Mouse (Mus musculus) intestine, postnatal 0 days (tissue): ENCODE measurements around the gene Cblc. TPM values are rescaled to one million over a fixed set of nuclear protein-coding genes. Genes with fewer than 3 reads are reported as not detected.

Experiments
- ATAC-seq: fragments of 200-750 bp; cut with Nextera tagmentation; 2 replicates; pipeline ENCODE4 v1.8.0; 2017; ENCODE audit warnings: mild to moderate bottlenecking, moderate TSS enrichment, moderate library complexity
- H3K27ac ChIP-seq: fragments of 300-500 bp; sonication (generic); 2 replicates; pipeline ENCODE4 v1.5.1; 2014; ENCODE audit warnings: mild to moderate bottlenecking, low read depth, low read length, moderate library complexity
- H3K27me3 ChIP-seq: fragments of 300-500 bp; sonication (generic); replicated peaks from 2 replicates; pipeline ENCODE4 v1.6.1; 2014; ENCODE audit warnings: low read length, mixed read lengths; ENCODE audit not compliant: control insufficient read depth, insufficient read depth
- H3K36me3 ChIP-seq: fragments of 300-500 bp; sonication (generic); 2 replicates; pipeline ENCODE4 v1.6.1; 2014; ENCODE audit warnings: mild to moderate bottlenecking, moderate library complexity; ENCODE audit not compliant: control insufficient read depth, insufficient read depth
- H3K4me1 ChIP-seq: fragments of 300-500 bp; sonication (generic); replicated peaks from 2 replicates; pipeline ENCODE4 v1.6.1; 2014; ENCODE audit warnings: antibody characterized with exemption, low read length, mixed read lengths; ENCODE audit not compliant: control insufficient read depth, insufficient read depth
- H3K4me2 ChIP-seq: fragments of 300-500 bp; sonication (generic); replicated peaks from 2 replicates; pipeline ENCODE4 v1.6.1; 2014; ENCODE audit warnings: low read depth, mild to moderate bottlenecking, moderate library complexity
- H3K4me3 ChIP-seq: fragments of 300-500 bp; sonication (generic); 2 replicates; pipeline ENCODE4 v1.5.1; 2014; ENCODE audit warnings: low read depth, low read length
- H3K9ac ChIP-seq: fragments of 300-500 bp; sonication (generic); 2 replicates; pipeline ENCODE4 v1.6.1; 2014; ENCODE audit warnings: mild to moderate bottlenecking, low read depth, low read length
- H3K9me3 ChIP-seq: fragments of 300-500 bp; sonication (generic); 2 replicates; pipeline ENCODE4 v1.6.1; 2016; ENCODE audit warnings: mixed run types; ENCODE audit not compliant: control insufficient read depth
- CTCF ChIP-seq: sonication (generic); IDR thresholded peaks from 2 replicates; pipeline ENCODE4 v1.5.1; 2016; ENCODE audit warnings: low read depth, mild to moderate bottlenecking, control low read depth, antibody characterized with exemption, moderate library complexity
- WGBS: fragments of 180-500 bp; shearing (Covaris S2); extraction: QIAGEN DNeasy Blood & Tissue Kit; methylation state at CpG from one replicate; pipeline ENCODE4 v1.1.7; 2014; 5-methylcytosine and 5-hydroxymethylcytosine counted together
- polyA plus RNA-seq: library from polyadenylated mRNA; unstranded; fragments of >200 nt; fragmentation: Nextera tagmentation; extraction: Ambion mirVana; gene quantifications from 2 replicates; pipeline ENCODE4 v1.2.1, GENCODE M21; 2015

Gene Cblc
- polyA plus RNA-seq, 1 experiment from 2014 or later = 54.8 TPM

DNA sequence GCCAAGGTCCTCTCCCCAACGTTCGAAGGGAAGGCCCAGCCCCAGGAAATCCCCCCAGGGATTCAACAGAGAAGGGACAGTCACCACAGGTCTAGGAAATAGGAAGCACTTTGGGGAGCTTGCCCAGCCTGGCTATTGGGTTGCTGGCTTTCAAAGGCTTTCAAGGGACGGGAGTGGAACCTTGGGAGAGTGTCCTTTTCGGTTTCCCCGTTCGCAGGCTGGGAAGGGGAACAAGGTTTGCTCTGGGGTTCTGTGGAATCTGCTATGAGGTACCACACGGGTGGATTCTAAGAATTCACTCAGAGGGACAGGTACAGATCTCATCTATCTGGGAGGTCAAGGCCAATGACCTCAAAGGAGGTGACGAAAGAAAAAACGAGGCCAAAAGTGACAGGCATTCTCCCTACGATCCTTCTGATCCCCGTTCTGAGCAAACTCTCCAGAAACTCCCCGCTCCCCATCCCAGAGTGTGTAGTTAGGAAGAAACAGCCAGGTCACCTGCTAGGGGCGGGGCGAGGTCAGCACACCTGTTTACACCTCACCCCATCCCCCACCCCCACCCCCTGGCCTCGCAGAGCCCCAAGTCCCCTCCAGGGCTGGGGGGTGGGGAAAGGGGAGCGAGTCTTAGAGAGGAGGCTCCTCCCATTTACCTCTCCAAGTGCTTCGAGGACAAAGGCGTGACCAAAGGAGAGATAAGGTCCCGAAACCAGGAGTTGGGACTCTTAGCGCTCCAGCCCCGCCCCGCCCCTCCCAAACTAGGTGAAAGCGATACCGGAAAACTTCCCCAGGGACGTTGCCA, 49.0 kb downstream of the Cblc start:
- Histone ChIP-seq H3K36me3 (peaks cover 20% of the 10 kb centered on the region; the same call in 1 of the 2 replicates), H3K27ac (peak overlapping the region; percentile 94), H3K4me3 (peak overlapping the region; percentile 90), H3K27me3 (no peaks in the 10 kb centered on the region), H3K9me3 (no peaks in the 10 kb centered on the region), H3K4me2 (peak overlapping the region; percentile 86), H3K4me1 (peaks cover 17% of the 10 kb centered on the region; the same call in 1 of the 2 replicates), H3K9ac (peak overlapping the region; percentile 93; the same call in 1 of the 2 replicates)
- 5% methylated on average over 25 of the region's 25 CpGs for WGBS
- TF ChIP-seq CTCF = no peak
- peak; percentile 36 for ATAC-seq

GRCm38 (mm10) chr7:19746426-19747201, 50.0 kb downstream of the Cblc start:
- Histone ChIP-seq H3K27me3 (no peaks in the 10 kb centered on the region), H3K9me3 (no peaks in the 10 kb centered on the region), H3K4me1 (peaks cover 17% of the 10 kb centered on the region; the same call in 1 of the 2 replicates), H3K9ac (no peak overlapping the region), H3K27ac (peak overlapping the region; percentile 94; the same call in 1 of the 2 replicates), H3K36me3 (peaks cover 24% of the 10 kb centered on the region; the same call in 1 of the 2 replicates), H3K4me3 (peak overlapping the region; percentile 90), H3K4me2 (peak overlapping the region; percentile 86)
- no peak for TF ChIP-seq CTCF
- no peak for ATAC-seq
- 31% methylated on average over 6 of the region's 6 CpGs for WGBS

GRCm38 (mm10) chr7:19745971-19746370, 50.6 kb downstream of the Cblc start:
- 71% methylated on average over 8 of the region's 10 CpGs for WGBS
- no peak overlapping the region for H3K27ac ChIP-seq
- no peak for ATAC-seq

DNA sequence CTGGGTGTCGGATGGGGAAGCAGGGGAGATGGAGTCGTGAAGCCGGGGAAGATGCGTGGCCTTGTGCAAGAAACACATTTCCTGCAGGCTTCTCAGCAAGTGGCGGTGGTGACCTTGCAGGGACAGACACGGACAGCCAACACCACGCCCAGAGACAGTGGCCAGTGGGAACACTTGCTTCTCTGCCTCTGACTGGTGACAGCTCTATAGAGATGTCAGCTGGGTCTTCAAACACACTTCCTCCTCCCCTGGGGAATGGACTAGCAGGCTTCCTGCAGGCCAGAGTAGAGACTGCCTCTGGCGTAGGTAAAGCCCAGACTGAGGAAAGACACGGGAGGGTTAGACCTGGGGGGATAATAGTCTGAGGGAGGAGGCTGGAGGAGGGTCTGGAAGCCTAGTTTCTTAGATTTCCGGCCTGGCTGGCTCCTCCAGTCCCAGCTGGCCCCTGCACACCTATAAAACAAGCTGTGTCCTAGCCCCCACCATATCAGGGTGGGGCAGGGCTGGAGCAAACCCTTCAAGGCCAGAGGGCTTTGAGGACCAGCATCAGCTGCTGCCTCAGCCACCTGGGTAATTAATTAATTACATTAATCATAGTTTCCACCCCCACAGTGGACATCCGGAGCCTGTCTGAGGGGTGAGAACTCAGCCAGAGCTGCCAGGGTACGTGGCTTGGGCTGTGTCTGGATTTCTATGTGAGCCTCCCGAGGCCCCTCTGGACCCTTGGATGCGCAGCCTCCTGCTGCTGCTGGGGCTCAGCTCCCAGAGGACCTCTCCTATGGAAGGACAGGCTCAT, 51.8 kb downstream of the Cblc start:
- peaks cover 10% of the 10 kb centered on the region; the same call in 1 of the 2 replicates for H3K4me1 ChIP-seq
- no peak overlapping the region for H3K4me3 ChIP-seq
- no peak for ATAC-seq
- peaks cover 34% of the 10 kb centered on the region; the same call in 1 of the 2 replicates for H3K36me3 ChIP-seq
- H3K9me3 ChIP-seq = no peaks in the 10 kb centered on the region
- H3K27ac ChIP-seq = peak overlapping the region; percentile 50
- no peak overlapping the region for H3K9ac ChIP-seq
- H3K4me2 ChIP-seq = peak overlapping the region; percentile 13; the same call in 1 of the 2 replicates
- H3K27me3 ChIP-seq = no peaks in the 10 kb centered on the region
- no peak for TF ChIP-seq CTCF
- 47% methylated on average over 14 of the region's 14 CpGs for WGBS

More at GRCm38 (mm10) chr7:19745971-19746370, 50.6 kb downstream of the Cblc start:
- Histone ChIP-seq H3K4me1 (peaks cover 16% of the 10 kb centered on the region; the same call in 1 of the 2 replicates), H3K9ac (no peak overlapping the region), H3K27me3 (no peaks in the 10 kb centered on the region), H3K36me3 (peaks cover 24% of the 10 kb centered on the region; the same call in 1 of the 2 replicates), H3K9me3 (no peaks in the 10 kb centered on the region), H3K4me3 (no peak overlapping the region), H3K4me2 (no peak overlapping the region)
- TF ChIP-seq CTCF = no peak

- Histone ChIP-seq H3K4me2 (no peak overlapping the region), H3K4me3 (no peak overlapping the region), H3K9ac (no peak overlapping the region), H3K36me3 (peaks cover 35% of the 10 kb centered on the region; the same call in 1 of the 2 replicates), H3K4me1 (peaks cover 10% of the 10 kb centered on the region; the same call in 1 of the 2 replicates), H3K27me3 (no peaks in the 10 kb centered on the region), H3K9me3 (no peaks in the 10 kb centered on the region), H3K27ac (no peak overlapping the region)
- no peak for ATAC-seq
- no peak for TF ChIP-seq CTCF
- 78% methylated on average over 6 of the region's 6 CpGs for WGBS
These were observed 52.8 kb downstream of the Cblc start for GRCm38 (mm10) chr7:19743791-19744190.
